Mouse (Mus musculus) midbrain, embryonic 14.5 days (tissue): Measurements from ENCODE around the gene Vsig8. TPM values are rescaled to one million over a fixed set of nuclear protein-coding genes. Genes with fewer than 3 reads are reported as not detected.

ENCODE experiments used
- polyA plus RNA-seq: library from polyadenylated mRNA; unstranded; fragments of >200 nt; fragmentation: Nextera tagmentation; extraction: Ambion mirVana; gene quantifications from 2 replicates; pipeline ENCODE4 v1.2.1, GENCODE M21; 2014

The Vsig8 gene
- polyA plus RNA-seq, 1 experiment from 2014 or later = 0.22 TPM

Other genes with a start within 250 kb of the Vsig8 start
- gene Kcnj9, start 226.6 kb upstream of the Vsig8 start, polyA plus RNA-seq = 3.0 and 3.9 TPM in 2 replicates
- gene Kcnj10, start 214.7 kb upstream of the Vsig8 start, polyA plus RNA-seq = 1.5 TPM in 2 replicates
- 5.2 and 6.4 TPM in 2 replicates for gene Pigm, start 179.4 kb upstream of the Vsig8 start, polyA plus RNA-seq
- gene Slamf9, start 80.6 kb upstream of the Vsig8 start, polyA plus RNA-seq = 0.32 TPM in 1 of 2 replicates, not detected in the other
- 49.6 and 52.6 TPM in 2 replicates for gene Igsf9, start 74.2 kb upstream of the Vsig8 start, polyA plus RNA-seq
- gene Tagln2, start 55.9 kb upstream of the Vsig8 start, polyA plus RNA-seq = 25.7 and 43.5 TPM in 2 replicates
- 1.9 and 2.2 TPM in 2 replicates for gene Cfap45, start 35.1 kb upstream of the Vsig8 start, polyA plus RNA-seq
- gene Slamf8, start 34.6 kb downstream of the Vsig8 start, polyA plus RNA-seq = 0.42 TPM in 1 of 2 replicates, not detected in the other
- 0.14 TPM in 1 of 2 replicates, not detected in the other for gene Fcrl6, start 46.6 kb downstream of the Vsig8 start, polyA plus RNA-seq
- gene Dusp23, start 77.0 kb downstream of the Vsig8 start, polyA plus RNA-seq = 6.3 and 8.7 TPM in 2 replicates
- gene Crp, start 142.1 kb downstream of the Vsig8 start, polyA plus RNA-seq = not detected in 2 replicates